Mouse (Mus musculus) kidney, embryonic 15.5 days (tissue): ENCODE measurements at regions not wholly inside any gene's neighbourhood (a gene's known extent, or its start where the extent isn't known, plus 50 kb on each side); places are given as distances from the start of the nearest gene placed in this dataset.

Source experiments
- ATAC-seq: fragments of 200-750 bp; cut with Nextera tagmentation; replicated peaks from 2 replicates; pipeline ENCODE4 v1.8.0; 2017; ENCODE audit warnings: moderate TSS enrichment; ENCODE audit not compliant: low FRiP score
- H3K27ac ChIP-seq: fragments of 300-500 bp; sonication (generic); 2 replicates; pipeline ENCODE4 v1.5.1; 2015; ENCODE audit warnings: mild to moderate bottlenecking, inconsistent platforms
- H3K27me3 ChIP-seq: fragments of 300-500 bp; sonication (generic); 2 replicates; pipeline ENCODE4 v1.6.1; 2015; ENCODE audit warnings: inconsistent platforms
- H3K36me3 ChIP-seq: fragments of 300-500 bp; sonication (generic); 2 replicates; pipeline ENCODE4 v1.6.1; 2015; ENCODE audit warnings: inconsistent platforms
- H3K4me1 ChIP-seq: fragments of 300-500 bp; sonication (generic); 2 replicates; pipeline ENCODE4 v1.6.1; 2015; ENCODE audit warnings: inconsistent platforms
- H3K4me2 ChIP-seq: fragments of 300-500 bp; sonication (generic); 2 replicates; pipeline ENCODE4 v1.6.1; 2015; ENCODE audit warnings: moderate library complexity, mild to moderate bottlenecking, inconsistent platforms
- H3K4me3 ChIP-seq: fragments of 300-500 bp; sonication (generic); replicated peaks from 2 replicates; pipeline ENCODE4 v1.5.1; 2015; ENCODE audit warnings: mild to moderate bottlenecking, inconsistent platforms
- H3K9ac ChIP-seq: fragments of 300-500 bp; sonication (generic); 2 replicates; pipeline ENCODE4 v1.6.1; 2015; ENCODE audit warnings: mild to moderate bottlenecking, inconsistent platforms
- H3K9me3 ChIP-seq: fragments of 300-500 bp; sonication (generic); replicated peaks from 2 replicates; pipeline ENCODE4 v1.6.1; 2016; ENCODE audit warnings: inconsistent platforms
- WGBS: fragments of 180-500 bp; shearing (Covaris S2); methylation state at CpG from one replicate; pipeline ENCODE4 v1.1.7; 2015; ENCODE audit warnings: mixed read lengths; 5-methylcytosine and 5-hydroxymethylcytosine counted together

- Histone ChIP-seq H3K9ac (no peak overlapping the region), H3K36me3 (no peaks in the 10 kb centered on the region), H3K4me1 (peaks cover 11% of the 10 kb centered on the region), H3K4me3 (no peak overlapping the region), H3K27ac (no peak overlapping the region), H3K4me2 (no peak overlapping the region), H3K27me3 (no peaks in the 10 kb centered on the region), H3K9me3 (no peaks in the 10 kb centered on the region)
- WGBS = 79% methylated on average over 5 of the region's 5 CpGs
- ATAC-seq = no peak
Observed at GRCm38 (mm10) chr7:37908618-37909130, 114.7 kb downstream of the Uri1 start.

GRCm38 (mm10) chr7:37893885-37894284 is 120.4 kb upstream of the Zfp536 start:
- H3K9me3 ChIP-seq = 0 out of 2 replicates have a peak, but pooled peaks cover 4% of the 10 kb centered on the region
- no peaks in the 10 kb centered on the region for H3K4me1 ChIP-seq
- no peaks in the 10 kb centered on the region for H3K36me3 ChIP-seq
- no peak overlapping the region for H3K9ac ChIP-seq
- no peak overlapping the region for H3K4me3 ChIP-seq
- WGBS = 85% methylated on average over 6 of the region's 6 CpGs
- H3K27me3 ChIP-seq = no peaks in the 10 kb centered on the region
- no peak for ATAC-seq
- no peak overlapping the region for H3K4me2 ChIP-seq
- no peak overlapping the region for H3K27ac ChIP-seq

- Histone ChIP-seq H3K9me3 (no peaks in the 10 kb centered on the region), H3K4me1 (no peaks in the 10 kb centered on the region), H3K4me3 (no peak overlapping the region), H3K27ac (no peak overlapping the region), H3K36me3 (no peaks in the 10 kb centered on the region), H3K4me2 (no peak overlapping the region), H3K27me3 (no peaks in the 10 kb centered on the region), H3K9ac (no peak overlapping the region)
- no peak for ATAC-seq
- 60% methylated on average over 12 of the region's 12 CpGs for WGBS
Observed at GRCm38 (mm10) chr7:37874382-37874781, 100.9 kb upstream of the Zfp536 start.

GRCm38 (mm10) chr7:37870956-37871355 is 97.5 kb upstream of the Zfp536 start:
- Histone ChIP-seq H3K9me3 (no peaks in the 10 kb centered on the region), H3K36me3 (no peaks in the 10 kb centered on the region), H3K27ac (no peak overlapping the region), H3K4me1 (0 out of 2 replicates have a peak, but pooled peaks cover 3% of the 10 kb centered on the region), H3K9ac (no peak overlapping the region), H3K27me3 (no peaks in the 10 kb centered on the region), H3K4me2 (no peak overlapping the region), H3K4me3 (no peak overlapping the region)
- ATAC-seq = no peak
- 71% methylated on average over 5 of the region's 5 CpGs for WGBS

GRCm38 (mm10) chr7:37866468-37866867 is 93.0 kb upstream of the Zfp536 start:
- H3K27ac ChIP-seq = no peak overlapping the region
- ATAC-seq = peak; percentile 79
- no peaks in the 10 kb centered on the region for H3K9me3 ChIP-seq
- H3K4me2 ChIP-seq = no peak overlapping the region
- no peaks in the 10 kb centered on the region for H3K27me3 ChIP-seq
- 0 out of 2 replicates have a peak, but pooled peaks cover 7% of the 10 kb centered on the region for H3K4me1 ChIP-seq
- H3K4me3 ChIP-seq = no peak overlapping the region
- H3K36me3 ChIP-seq = no peaks in the 10 kb centered on the region
- H3K9ac ChIP-seq = no peak overlapping the region
- WGBS = 7% methylated on average over 1 of the region's 1 CpGs

GRCm38 (mm10) chr7:37851471-37851870 is 78.0 kb upstream of the Zfp536 start:
- H3K9me3 ChIP-seq = no peaks in the 10 kb centered on the region
- no peak overlapping the region for H3K4me2 ChIP-seq
- H3K4me1 ChIP-seq = no peaks in the 10 kb centered on the region
- ATAC-seq = no peak
- H3K36me3 ChIP-seq = no peaks in the 10 kb centered on the region
- WGBS = 82% methylated on average over 5 of the region's 5 CpGs
- H3K9ac ChIP-seq = no peak overlapping the region
- no peaks in the 10 kb centered on the region for H3K27me3 ChIP-seq
- H3K27ac ChIP-seq = no peak overlapping the region
- no peak overlapping the region for H3K4me3 ChIP-seq

GRCm38 (mm10) chr7:37845201-37845600 is 71.8 kb upstream of the Zfp536 start:
- Histone ChIP-seq H3K9ac (no peak overlapping the region), H3K27ac (no peak overlapping the region), H3K4me1 (peaks cover 11% of the 10 kb centered on the region), H3K27me3 (no peaks in the 10 kb centered on the region), H3K4me2 (no peak overlapping the region), H3K4me3 (no peak overlapping the region), H3K36me3 (no peaks in the 10 kb centered on the region), H3K9me3 (no peaks in the 10 kb centered on the region)
- 54% methylated on average over 1 of the region's 1 CpGs for WGBS
- ATAC-seq = no peak

GRCm38 (mm10) chr7:37842000-37842513 is 68.6 kb upstream of the Zfp536 start:
- H3K9ac ChIP-seq = 0 out of 2 replicates have a peak overlapping the region, but pooled peaks have one; percentile 23
- WGBS = 1% methylated on average over 14 of the region's 14 CpGs

GRCm38 (mm10) chr7:37841549-37841948 is 68.1 kb upstream of the Zfp536 start:
- Histone ChIP-seq H3K36me3 (no peaks in the 10 kb centered on the region), H3K4me3 (peak overlapping the region; percentile 34; the same call in 1 of the 2 replicates), H3K4me2 (peak overlapping the region; percentile 68), H3K9me3 (no peaks in the 10 kb centered on the region), H3K27ac (no peak overlapping the region), H3K9ac (no peak overlapping the region), H3K4me1 (peaks cover 11% of the 10 kb centered on the region), H3K27me3 (no peaks in the 10 kb centered on the region)
- 39% methylated on average over 4 of the region's 4 CpGs for WGBS
- ATAC-seq = no peak

More at GRCm38 (mm10) chr7:37842000-37842513, 68.6 kb upstream of the Zfp536 start:
- peaks cover 11% of the 10 kb centered on the region for H3K4me1 ChIP-seq
- peak overlapping the region; percentile 68 for H3K4me2 ChIP-seq
- no peak overlapping the region for H3K27ac ChIP-seq
- no peaks in the 10 kb centered on the region for H3K9me3 ChIP-seq
- H3K27me3 ChIP-seq = no peaks in the 10 kb centered on the region
- H3K36me3 ChIP-seq = no peaks in the 10 kb centered on the region
- H3K4me3 ChIP-seq = peak overlapping the region; percentile 34
- ATAC-seq = peak; percentile 73

GRCm38 (mm10) chr7:37837883-37838282 is 64.4 kb upstream of the Zfp536 start:
- H3K27me3 ChIP-seq = no peaks in the 10 kb centered on the region
- whole genome bisulfite sequencing = 69% methylated on average over 5 of the region's 5 CpGs
- no peak overlapping the region for H3K4me2 ChIP-seq
- no peaks in the 10 kb centered on the region for H3K36me3 ChIP-seq
- H3K4me1 ChIP-seq = peaks cover 11% of the 10 kb centered on the region
- no peak for ATAC-seq
- no peaks in the 10 kb centered on the region for H3K9me3 ChIP-seq
- H3K4me3 ChIP-seq = no peak overlapping the region
- no peak overlapping the region for H3K27ac ChIP-seq
- no peak overlapping the region for H3K9ac ChIP-seq

GRCm38 (mm10) chr7:37837372-37837771 is 63.9 kb upstream of the Zfp536 start:
- no peaks in the 10 kb centered on the region for H3K27me3 ChIP-seq
- peaks cover 9% of the 10 kb centered on the region for H3K4me1 ChIP-seq
- H3K4me2 ChIP-seq = no peak overlapping the region
- no peak overlapping the region for H3K27ac ChIP-seq
- no peak for ATAC-seq
- no peak overlapping the region for H3K4me3 ChIP-seq
- no peak overlapping the region for H3K9ac ChIP-seq
- no peaks in the 10 kb centered on the region for H3K36me3 ChIP-seq
- WGBS = 74% methylated on average over 5 of the region's 5 CpGs
- H3K9me3 ChIP-seq = no peaks in the 10 kb centered on the region

GRCm38 (mm10) chr7:37833420-37833819 is 60.0 kb upstream of the Zfp536 start:
- no peak overlapping the region for H3K4me3 ChIP-seq
- no peaks in the 10 kb centered on the region for H3K27me3 ChIP-seq
- no peak overlapping the region for H3K27ac ChIP-seq
- ATAC-seq = no peak
- 67% methylated on average over 8 of the region's 8 CpGs for WGBS
- H3K4me2 ChIP-seq = no peak overlapping the region
- H3K9ac ChIP-seq = no peak overlapping the region
- no peaks in the 10 kb centered on the region for H3K4me1 ChIP-seq
- no peaks in the 10 kb centered on the region for H3K9me3 ChIP-seq
- H3K36me3 ChIP-seq = no peaks in the 10 kb centered on the region

GRCm38 (mm10) chr7:37832322-37832721 is 58.9 kb upstream of the Zfp536 start:
- WGBS = 55% methylated on average over 4 of the region's 4 CpGs
- no peaks in the 10 kb centered on the region for H3K36me3 ChIP-seq
- no peaks in the 10 kb centered on the region for H3K4me1 ChIP-seq
- H3K9ac ChIP-seq = no peak overlapping the region
- H3K27me3 ChIP-seq = no peaks in the 10 kb centered on the region
- no peak overlapping the region for H3K4me3 ChIP-seq
- H3K27ac ChIP-seq = no peak overlapping the region
- H3K9me3 ChIP-seq = no peaks in the 10 kb centered on the region
- H3K4me2 ChIP-seq = no peak overlapping the region
- ATAC-seq = no peak
